Mouse (Mus musculus): Measurements from ENCODE around the gene Lrfn1. TPM values are rescaled to one million over a fixed set of nuclear protein-coding genes. Genes with fewer than 3 reads are reported as not detected.

The Lrfn1 gene
- polyA plus RNA-seq (2015; fragmentation: Nextera tagmentation; extraction: Ambion mirVana), result 0.96 and 1.3 TPM in 2 replicates

- WGBS, result under 1% methylated on average over 12 of the region's 97 CpGs
- Histone ChIP-seq H3K9me3 (ENCODE audit: control insufficient read depth, low read length) (no peaks in the 10 kb centered on the region), H3K36me3 (ENCODE audit: control insufficient read depth, insufficient read depth, low read length) (no peaks in the 10 kb centered on the region), H3K4me3 (ENCODE audit: low read depth, low read length) (peak within 1 kb of the TSS; percentile 67), H3K27ac (replicated peaks) (no peak within 1 kb of the TSS), H3K4me1 (replicated peaks; ENCODE audit: control insufficient read depth, insufficient read depth) (0 out of 2 replicates have a peak, but pooled peaks cover 2% of the 10 kb centered on the region), H3K27me3 (ENCODE audit: control insufficient read depth, insufficient read depth, low read length) (no peaks in the 10 kb centered on the region), H3K9ac (ENCODE audit: low read length) (peak within 1 kb of the TSS; percentile 71), H3K4me2 (replicated peaks; ENCODE audit: low read depth) (peak within 1 kb of the TSS; percentile 99)
- peak; percentile 38; the same call in 1 of the 2 replicates for ATAC-seq (ENCODE audit: low FRiP score, low TSS enrichment)
- TF ChIP-seq CTCF (IDR thresholded peaks at IDR 0.05; ENCODE audit: low read depth) (no peak), EP300 (optimal IDR thresholded peaks at IDR 0.05) (no peak)
- DNase-seq (ENCODE audit: low spot score), result peak; percentile 29
Measured at GRCm38 (mm10) chr7:28451531-28452360, at the start of gene Lrfn1. Gene Lrfn1 (plus strand): TSS chr7:28451980.

- no peak overlapping the region for H3K9ac ChIP-seq (ENCODE audit: low read length)
- 0 out of 2 replicates have a peak overlapping the region, but pooled peaks have one; percentile 24 for H3K27ac ChIP-seq (replicated peaks)
- no peaks in the 10 kb centered on the region for H3K27me3 ChIP-seq (ENCODE audit: control insufficient read depth, insufficient read depth, low read length)
- no peaks in the 10 kb centered on the region for H3K9me3 ChIP-seq (ENCODE audit: control insufficient read depth, low read length)
- H3K4me2 ChIP-seq (replicated peaks; ENCODE audit: low read depth), result no peak overlapping the region
- DNase-seq (ENCODE audit: low spot score), result no peak
- TF ChIP-seq EP300 (optimal IDR thresholded peaks at IDR 0.05) (no peak), CTCF (IDR thresholded peaks at IDR 0.05; ENCODE audit: low read depth) (no peak)
- WGBS, result 63% methylated on average over 3 of the region's 3 CpGs
- no peak overlapping the region for H3K4me3 ChIP-seq (ENCODE audit: low read depth, low read length)
- H3K36me3 ChIP-seq (ENCODE audit: control insufficient read depth, insufficient read depth, low read length), result peaks cover 42% of the 10 kb centered on the region
- H3K4me1 ChIP-seq (replicated peaks; ENCODE audit: control insufficient read depth, insufficient read depth), result no peaks in the 10 kb centered on the region
- ATAC-seq (ENCODE audit: low FRiP score, low TSS enrichment), result peak; percentile 39; the same call in 1 of the 2 replicates
Measured at GRCm38 (mm10) chr7:28410841-28411475, 40.8 kb upstream of the Lrfn1 start.

GRCm38 (mm10) chr7:28412826-28413225 lies 39.0 kb upstream of the Lrfn1 start:
- H3K27me3 ChIP-seq (ENCODE audit: control insufficient read depth, insufficient read depth, low read length), result no peaks in the 10 kb centered on the region

DNA sequence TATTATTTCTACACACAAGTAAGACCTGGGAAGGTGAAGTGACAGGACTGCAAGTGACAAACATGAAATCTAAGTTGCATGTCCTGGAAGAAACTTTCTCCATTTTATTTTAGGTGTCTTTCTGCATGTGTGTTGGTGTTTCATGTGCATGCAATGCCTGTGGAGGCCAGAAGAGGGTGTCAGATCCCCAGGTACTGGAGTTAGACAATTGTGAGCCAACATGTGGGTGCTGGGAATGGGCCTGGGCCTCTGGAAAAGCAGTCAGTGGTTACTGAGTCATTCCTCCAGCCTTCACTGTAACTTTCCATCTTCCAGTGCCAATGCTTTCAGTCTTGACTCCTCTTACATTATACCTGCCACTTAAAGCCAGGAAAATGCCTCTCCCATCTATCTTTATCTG lies 34.4 kb upstream of the Lrfn1 start:
- DNase-seq (ENCODE audit: low spot score) (no peak), ATAC-seq (ENCODE audit: low FRiP score, low TSS enrichment) (no peak)
- peaks cover 15% of the 10 kb centered on the region for H3K36me3 ChIP-seq (ENCODE audit: control insufficient read depth, insufficient read depth, low read length)
- H3K27ac ChIP-seq (replicated peaks), result no peak overlapping the region
- H3K9ac ChIP-seq (ENCODE audit: low read length), result no peak overlapping the region
- H3K9me3 ChIP-seq (ENCODE audit: control insufficient read depth, low read length), result no peaks in the 10 kb centered on the region
- no peak overlapping the region for H3K4me2 ChIP-seq (replicated peaks; ENCODE audit: low read depth)
- no peak overlapping the region for H3K4me3 ChIP-seq (ENCODE audit: low read depth, low read length)
- TF ChIP-seq CTCF (IDR thresholded peaks at IDR 0.05; ENCODE audit: low read depth) (peak; percentile 42), EP300 (optimal IDR thresholded peaks at IDR 0.05) (no peak)
- H3K27me3 ChIP-seq (ENCODE audit: control insufficient read depth, insufficient read depth, low read length), result no peaks in the 10 kb centered on the region
- no peaks in the 10 kb centered on the region for H3K4me1 ChIP-seq (replicated peaks; ENCODE audit: control insufficient read depth, insufficient read depth)

More at GRCm38 (mm10) chr7:28412826-28413225, 39.0 kb upstream of the Lrfn1 start:
- DNase-seq (ENCODE audit: low spot score) (no peak), ATAC-seq (ENCODE audit: low FRiP score, low TSS enrichment) (no peak)
- WGBS, result 70% methylated on average over 4 of the region's 4 CpGs
- H3K36me3 ChIP-seq (ENCODE audit: control insufficient read depth, insufficient read depth, low read length), result peaks cover 26% of the 10 kb centered on the region
- no peak overlapping the region for H3K27ac ChIP-seq (replicated peaks)
- H3K4me2 ChIP-seq (replicated peaks; ENCODE audit: low read depth), result no peak overlapping the region
- no peak overlapping the region for H3K4me3 ChIP-seq (ENCODE audit: low read depth, low read length)
- peak; percentile 28; the same call in 1 of the 2 replicates for TF ChIP-seq CTCF (IDR thresholded peaks at IDR 0.05; ENCODE audit: low read depth)
- no peak for TF ChIP-seq EP300 (optimal IDR thresholded peaks at IDR 0.05)
- no peaks in the 10 kb centered on the region for H3K9me3 ChIP-seq (ENCODE audit: control insufficient read depth, low read length)
- H3K4me1 ChIP-seq (replicated peaks; ENCODE audit: control insufficient read depth, insufficient read depth), result no peaks in the 10 kb centered on the region
- no peak overlapping the region for H3K9ac ChIP-seq (ENCODE audit: low read length)

GRCm38 (mm10) chr7:28418096-28418670 lies 33.6 kb upstream of the Lrfn1 start:
- peak; percentile 58; the same call in 1 of the 2 replicates for ATAC-seq (ENCODE audit: low FRiP score, low TSS enrichment)
- no peak for DNase-seq (ENCODE audit: low spot score)
- Histone ChIP-seq H3K9ac (ENCODE audit: low read length) (no peak overlapping the region), H3K36me3 (ENCODE audit: control insufficient read depth, insufficient read depth, low read length) (peaks cover 16% of the 10 kb centered on the region), H3K4me2 (replicated peaks; ENCODE audit: low read depth) (no peak overlapping the region), H3K9me3 (ENCODE audit: control insufficient read depth, low read length) (no peaks in the 10 kb centered on the region), H3K27ac (replicated peaks) (0 out of 2 replicates have a peak overlapping the region, but pooled peaks have one; percentile 1), H3K4me3 (ENCODE audit: low read depth, low read length) (no peak overlapping the region), H3K27me3 (ENCODE audit: control insufficient read depth, insufficient read depth, low read length) (no peaks in the 10 kb centered on the region), H3K4me1 (replicated peaks; ENCODE audit: control insufficient read depth, insufficient read depth) (no peaks in the 10 kb centered on the region)
- TF ChIP-seq EP300 (optimal IDR thresholded peaks at IDR 0.05) (no peak), CTCF (IDR thresholded peaks at IDR 0.05; ENCODE audit: low read depth) (no peak)
- WGBS, result 49% methylated on average over 8 of the region's 8 CpGs
